Mouse (Mus musculus): ENCODE results near the gene Fam83e.
A peak's percentile ranks its signal among the peaks of the same experiment; 100 is the strongest.

The Fam83e gene

GRCm38 (mm10) chr7:45720413-45721233, at the start of gene Fam83e:
TSS of gene Fam83e (plus strand) at chr7:45721212.
- DNase-seq (ENCODE audit: low spot score in 2 of 2): no peak

GRCm38 (mm10) chr7:45677627-45678295, 43.3 kb upstream of the Fam83e start:
- DNase-seq (ENCODE audit: low spot score in 2 of 2): no peak

- DNase-seq (ENCODE audit: low spot score in 2 of 2): no peak
These were observed 42.5 kb upstream of the Fam83e start for GRCm38 (mm10) chr7:45678513-45678912.

GRCm38 (mm10) chr7:45679966-45680621, 40.9 kb upstream of the Fam83e start:
- DNase-seq (ENCODE audit: low spot score in 2 of 2): no peak

GRCm38 (mm10) chr7:45681046-45681736, 39.8 kb upstream of the Fam83e start:
- no peak for DNase-seq (ENCODE audit: low spot score in 2 of 2)

- peak; percentile 81 to 87 for DNase-seq (ENCODE audit: low spot score in 2 of 2)
These were observed 38.6 kb upstream of the Fam83e start for GRCm38 (mm10) chr7:45682144-45683126.

GRCm38 (mm10) chr7:45683396-45684050, 37.5 kb upstream of the Fam83e start, which contains the start of gene Ntn5:
TSS of gene Ntn5 (plus strand) at chr7:45684022.
- DNase-seq (ENCODE audit: low spot score in 2 of 2): no peak

GRCm38 (mm10) chr7:45685811-45686210, 35.2 kb upstream of the Fam83e start:
- DNase-seq (ENCODE audit: low spot score in 2 of 2): no peak

- no peak for DNase-seq (ENCODE audit: low spot score in 2 of 2)
These were observed 34.2 kb upstream of the Fam83e start for GRCm38 (mm10) chr7:45686841-45687240.

GRCm38 (mm10) chr7:45689099-45689498, 31.9 kb upstream of the Fam83e start:
- no peak for DNase-seq (ENCODE audit: low spot score in 2 of 2)

GRCm38 (mm10) chr7:45689800-45690199, 31.2 kb upstream of the Fam83e start:
- no peak for DNase-seq (ENCODE audit: low spot score in 2 of 2)

GRCm38 (mm10) chr7:45692364-45692763, 28.6 kb upstream of the Fam83e start:
- no peak for DNase-seq (ENCODE audit: low spot score in 2 of 2)

GRCm38 (mm10) chr7:45693921-45694591, 27.0 kb upstream of the Fam83e start, which contains the start of gene Sec1:
TSS of gene Sec1 (minus strand) at chr7:45694402.
- DNase-seq (ENCODE audit: low spot score in 2 of 2): no peak

GRCm38 (mm10) chr7:45695098-45695497, 25.9 kb upstream of the Fam83e start:
- no peak for DNase-seq (ENCODE audit: low spot score in 2 of 2)

- no peak for DNase-seq (ENCODE audit: low spot score in 2 of 2)
These were observed 23.1 kb upstream of the Fam83e start for GRCm38 (mm10) chr7:45697894-45698293.

- DNase-seq (ENCODE audit: low spot score in 2 of 2): no peak
These were observed 21.4 kb upstream of the Fam83e start, which contains the start of gene Car11 for GRCm38 (mm10) chr7:45699523-45700141. TSS of gene Car11 (plus strand) at chr7:45699843.

- DNase-seq (ENCODE audit: low spot score in 2 of 2): peak; percentile 79 to 89
These were observed 20.6 kb upstream of the Fam83e start for GRCm38 (mm10) chr7:45700301-45701015.

GRCm38 (mm10) chr7:45701072-45701471, 19.9 kb upstream of the Fam83e start:
- no peak for DNase-seq (ENCODE audit: low spot score in 2 of 2)

All from frontal cortex, postnatal 36 days (tissue).